Mouse (Mus musculus) R1 (cell line): ENCODE measurements around the gene Slc7a6.

Source experiments
- DNase-seq: peaks from one replicate; pipeline ENCODE4 v3.0.0-alpha.2; 2018; ENCODE audit warnings: low read depth, low spot score

Slc7a6 gene

GRCm38 (mm10) chr8:106168356-106169016 is at the start of gene Slc7a6:
Gene Slc7a6, plus strand, starts transcription at chr8:106168857.
- peak; percentile 60 for DNase-seq

DNA sequence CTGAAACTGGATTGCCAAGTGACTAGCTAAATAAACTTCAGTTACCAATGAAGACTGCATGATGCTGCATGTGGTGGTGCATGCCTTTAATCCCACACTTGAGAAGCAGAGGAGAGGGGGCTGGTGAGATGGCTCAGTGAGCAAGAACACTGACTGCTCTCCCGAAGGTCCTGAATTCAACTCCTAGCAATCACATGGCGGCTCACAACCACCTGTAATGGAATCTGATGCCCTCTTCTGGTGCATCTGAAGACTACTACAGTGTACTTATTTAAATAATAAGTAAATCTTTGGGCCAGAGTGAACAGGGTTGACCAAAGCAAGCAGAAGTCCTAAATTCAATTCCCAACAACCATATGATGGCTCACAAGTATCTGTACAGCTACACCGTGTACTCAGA is 45.2 kb upstream of the Slc7a6 start:
- peak; percentile 51 for DNase-seq

DNA sequence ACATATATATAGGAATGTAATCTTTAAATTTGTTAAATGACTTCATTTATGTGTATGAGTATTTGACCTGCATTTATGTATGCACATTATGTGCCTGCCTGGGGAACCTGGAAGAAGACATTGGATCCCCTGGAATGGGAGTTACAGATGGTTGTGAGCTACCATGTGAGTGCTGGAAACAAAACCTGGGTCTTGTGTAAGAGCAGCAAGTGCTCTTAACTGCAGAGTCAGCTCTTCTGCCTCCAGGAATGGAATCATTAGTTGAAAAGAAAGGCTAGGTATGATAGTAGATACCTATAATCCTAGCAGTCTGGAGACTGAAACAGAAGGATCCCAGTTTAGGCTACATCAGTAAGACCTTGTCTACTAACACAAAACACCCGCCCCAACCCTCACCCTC is 42.6 kb upstream of the Slc7a6 start:
- DNase-seq = no peak

GRCm38 (mm10) chr8:106127054-106127453 is 41.6 kb upstream of the Slc7a6 start:
- DNase-seq = peak; percentile 63

- DNase-seq = no peak
Observed at GRCm38 (mm10) chr8:106127882-106128410, 40.7 kb upstream of the Slc7a6 start.

GRCm38 (mm10) chr8:106129232-106129930 is 39.3 kb upstream of the Slc7a6 start:
- DNase-seq = no peak

DNA sequence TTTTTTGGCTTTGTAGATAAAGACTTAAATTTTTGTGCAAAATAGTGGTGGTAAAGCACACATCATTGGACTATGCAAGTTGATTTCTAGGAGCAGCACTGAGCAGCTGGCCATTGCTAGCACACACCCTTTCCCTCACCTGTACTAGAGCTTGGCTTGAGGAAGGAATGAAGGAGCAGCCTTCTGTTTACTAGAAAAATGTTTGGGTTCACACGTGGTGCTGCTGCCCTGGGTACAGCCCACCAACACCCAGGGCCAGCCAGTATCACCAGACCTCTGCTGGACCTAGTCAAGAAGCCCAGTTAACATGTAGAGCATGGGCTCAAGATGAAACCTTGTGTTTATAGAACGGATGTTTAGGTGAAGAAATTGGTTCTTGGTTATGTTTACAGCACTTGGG is 38.7 kb upstream of the Slc7a6 start:
- no peak for DNase-seq

GRCm38 (mm10) chr8:106130505-106130904 is 38.2 kb upstream of the Slc7a6 start:
- DNase-seq = no peak

DNA sequence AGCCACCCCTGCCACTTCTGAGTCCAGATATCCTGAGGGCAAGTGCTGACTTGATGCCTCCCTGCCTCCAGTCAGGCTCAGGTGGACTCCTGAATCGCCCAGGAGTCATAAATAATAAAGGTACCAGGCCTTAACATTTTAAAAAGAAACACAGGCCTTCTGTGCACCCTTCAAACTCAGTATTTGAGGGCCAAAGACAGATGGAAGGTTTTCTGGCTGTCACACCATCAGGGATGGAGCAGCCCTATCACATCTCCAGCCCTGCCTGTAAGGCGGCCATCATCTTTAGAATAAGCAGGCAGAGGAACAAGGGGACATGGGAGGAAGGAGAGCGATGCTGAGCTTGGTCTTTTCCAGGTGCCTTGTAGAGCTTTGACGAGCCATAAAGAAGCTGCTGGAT is 37.6 kb upstream of the Slc7a6 start:
- no peak for DNase-seq

- no peak for DNase-seq
Observed at GRCm38 (mm10) chr8:106131488-106132222, 37.0 kb upstream of the Slc7a6 start.

GRCm38 (mm10) chr8:106132356-106132755 is 36.3 kb upstream of the Slc7a6 start:
- DNase-seq = no peak

GRCm38 (mm10) chr8:106133526-106133925 is 35.1 kb upstream of the Slc7a6 start:
- no peak for DNase-seq

GRCm38 (mm10) chr8:106133946-106134345 is 34.7 kb upstream of the Slc7a6 start:
- no peak for DNase-seq

- peak; percentile 70 for DNase-seq
Observed at GRCm38 (mm10) chr8:106134751-106135571, 33.7 kb upstream of the Slc7a6 start.

DNA sequence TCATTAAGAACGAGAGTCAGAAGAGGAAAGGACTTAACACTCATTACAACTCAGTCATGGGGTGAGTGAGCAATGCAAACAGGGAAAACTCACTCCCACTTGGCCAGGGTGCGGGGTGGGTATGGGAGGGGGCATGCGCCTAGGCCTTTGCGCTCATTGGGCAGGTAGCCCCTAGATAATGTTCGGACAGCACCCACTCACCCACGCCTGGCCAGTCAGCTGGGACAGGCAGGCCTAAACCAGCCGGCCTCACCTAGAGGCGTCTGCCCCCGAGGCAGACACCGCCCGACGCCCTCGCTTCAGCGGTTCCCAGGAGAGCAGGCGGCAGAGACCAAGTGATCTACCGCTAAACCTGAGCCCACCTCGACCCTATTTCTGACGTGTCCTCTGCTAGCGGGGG is 33.0 kb upstream of the Slc7a6 start:
- no peak for DNase-seq

GRCm38 (mm10) chr8:106136156-106137130 is 32.2 kb upstream of the Slc7a6 start, which contains the start of gene Esrp2:
Gene Esrp2, minus strand, starts transcription at chr8:106136974.
- peak; percentile 75 for DNase-seq

DNA sequence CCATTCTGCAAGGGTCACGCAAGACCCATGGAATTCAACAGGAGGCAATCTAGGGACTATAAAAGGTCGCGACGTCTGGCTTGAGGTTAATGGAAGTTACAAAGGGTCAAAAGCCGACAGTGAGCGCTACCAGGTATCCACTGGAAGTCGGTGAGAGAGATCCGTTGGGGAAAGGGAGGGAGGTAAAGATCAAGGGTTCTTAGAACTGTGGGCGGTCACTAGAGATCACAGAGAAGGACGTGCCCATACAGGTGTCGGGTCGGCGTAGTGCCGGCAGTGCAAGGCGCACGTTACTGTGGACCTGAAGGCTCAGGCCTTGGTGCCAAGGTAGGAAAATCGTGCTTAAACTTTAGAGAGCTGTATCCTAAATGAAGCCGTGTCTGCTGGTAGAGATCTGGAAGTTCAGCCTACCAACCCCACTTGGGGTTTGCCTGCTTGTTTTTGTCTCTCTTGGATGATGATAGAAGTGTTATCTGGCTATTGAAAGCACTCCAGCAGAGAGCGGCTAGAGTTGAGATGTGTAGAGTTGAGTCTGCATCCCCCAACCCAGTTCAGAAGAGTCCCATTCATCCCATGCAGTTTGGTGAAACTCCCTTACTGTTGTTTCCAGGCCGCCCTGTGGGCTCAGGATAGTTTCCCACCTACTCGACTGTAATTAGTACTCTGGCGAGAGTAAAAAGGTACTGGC is 31.3 kb upstream of the Slc7a6 start:
- DNase-seq = no peak

DNA sequence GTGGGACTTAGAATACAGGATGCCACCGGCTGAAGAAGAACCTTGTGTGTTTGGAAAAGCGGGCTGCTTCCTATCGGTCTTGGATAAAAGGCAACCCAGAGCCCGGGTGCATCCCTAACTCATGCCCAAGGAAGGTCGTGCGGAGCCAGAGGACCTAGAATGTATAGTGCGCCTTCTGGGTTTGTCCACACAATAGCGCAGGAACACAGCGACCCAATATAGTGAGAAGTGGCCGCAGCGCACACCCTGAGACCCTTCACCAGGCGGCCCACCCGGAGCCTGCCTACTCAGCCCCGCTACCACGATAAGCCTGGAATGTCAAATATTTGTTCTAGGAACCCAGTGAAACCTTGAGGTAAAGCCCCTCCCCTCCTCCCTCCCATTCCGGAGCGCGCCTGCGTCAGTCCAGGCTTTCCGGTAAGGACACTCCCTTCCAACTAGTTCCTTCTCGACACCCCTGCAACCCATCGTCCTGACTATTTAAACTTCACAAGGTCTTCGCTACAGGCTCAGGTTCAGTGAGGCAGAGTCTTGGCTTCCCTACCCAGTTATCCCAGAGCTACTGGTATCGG is 30.7 kb upstream of the Slc7a6 start:
- DNase-seq = peak; percentile 94

GRCm38 (mm10) chr8:106138616-106139015 is 30.0 kb upstream of the Slc7a6 start:
- DNase-seq = no peak
